Mouse (Mus musculus): ENCODE data around the gene Lmo2.

GRCm38 (mm10) chr2:103968186-103968585 is 10.4 kb downstream of the Lmo2 start:
- TF ChIP-seq EP300 (IDR thresholded peaks at IDR 0.05; ENCODE audit: low read depth) (peak; percentile 15; the same call in 1 of the 2 replicates), CTCF (IDR thresholded peaks at IDR 0.05; ENCODE audit: low read depth) (no peak)

Measured in liver, embryonic 14.5 days (tissue).